Mouse (Mus musculus) lung, adult 2 months (tissue): ENCODE data around the gene Nmnat2.

ENCODE experiments used
- CTCF ChIP-seq: fragments of 200-500 bp; IDR thresholded peaks from 2 replicates; pipeline ENCODE4 v1.5.1; 2011; ENCODE audit warnings: mild to moderate bottlenecking, low read length, control low read depth; ENCODE audit not compliant: insufficient read depth
- POLR2A ChIP-seq: fragments of 200-500 bp; IDR thresholded peaks from 2 replicates; pipeline ENCODE4 v1.6.1; 2011; ENCODE audit warnings: low read depth, mild to moderate bottlenecking, control low read depth, low read length, borderline replicate concordance; ENCODE audit errors: extremely low read depth

DNA sequence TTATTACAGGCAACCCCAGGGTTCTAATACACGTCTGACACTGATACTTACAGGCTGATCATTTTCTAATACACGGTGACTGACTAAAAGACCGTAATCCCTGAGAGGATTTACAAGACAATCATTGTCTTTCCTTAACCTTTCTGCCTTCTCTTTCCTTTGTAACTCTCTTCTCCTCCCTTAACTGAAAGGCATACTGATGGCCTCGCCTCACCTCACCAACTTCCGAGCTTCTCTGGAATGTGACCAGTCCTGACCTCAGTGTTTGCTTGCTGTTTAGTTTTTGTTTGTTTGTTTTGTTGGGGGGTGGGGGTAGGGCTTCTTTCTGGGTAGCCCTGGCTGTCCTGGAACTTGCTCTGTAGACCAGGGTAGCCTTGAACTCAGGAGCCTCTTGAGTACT is 39.0 kb upstream of the Nmnat2 start:
- TF ChIP-seq CTCF (no peak), POLR2A (no peak)
